Mouse (Mus musculus): ENCODE measurements around the gene Gins2.

Gins2 gene

GRCm38 (mm10) chr8:120548313-120548761, 40.8 kb downstream of the Gins2 start:
- DNase-seq (ENCODE audit: low read depth, low spot score): no peak

- no peak for DNase-seq (ENCODE audit: low read depth, low spot score)
Measured at GRCm38 (mm10) chr8:120547562-120547961, 41.5 kb downstream of the Gins2 start.

GRCm38 (mm10) chr8:120544155-120544554, 44.9 kb downstream of the Gins2 start:
- DNase-seq (ENCODE audit: low read depth, low spot score): no peak

GRCm38 (mm10) chr8:120543416-120544055, 45.6 kb downstream of the Gins2 start:
- no peak for DNase-seq (ENCODE audit: low read depth, low spot score)

- no peak for DNase-seq (ENCODE audit: low read depth, low spot score)
Measured at GRCm38 (mm10) chr8:120542995-120543394, 46.1 kb downstream of the Gins2 start.

GRCm38 (mm10) chr8:120539775-120540625, 49.1 kb downstream of the Gins2 start:
- DNase-seq (ENCODE audit: low read depth, low spot score): no peak

- DNase-seq (ENCODE audit: low read depth, low spot score): no peak
Measured at GRCm38 (mm10) chr8:120539381-120539774, 49.7 kb downstream of the Gins2 start.

GRCm38 (mm10) chr8:120538397-120539240, 50.5 kb downstream of the Gins2 start:
- no peak for DNase-seq (ENCODE audit: low read depth, low spot score)

- no peak for DNase-seq (ENCODE audit: low read depth, low spot score)
Measured at GRCm38 (mm10) chr8:120537818-120538396, 51.2 kb downstream of the Gins2 start.

- DNase-seq (ENCODE audit: low read depth, low spot score): peak; percentile 59
Measured at GRCm38 (mm10) chr8:120537207-120537817, 51.8 kb downstream of the Gins2 start.

- no peak for DNase-seq (ENCODE audit: low read depth, low spot score)
Measured at GRCm38 (mm10) chr8:120536306-120537206, 52.5 kb downstream of the Gins2 start.

GRCm38 (mm10) chr8:120535452-120536305, 53.4 kb downstream of the Gins2 start:
- DNase-seq (ENCODE audit: low read depth, low spot score): peak; percentile 65

- peak; percentile 72 for DNase-seq (ENCODE audit: low read depth, low spot score)
Measured at GRCm38 (mm10) chr8:120534504-120535368, 54.4 kb downstream of the Gins2 start.

GRCm38 (mm10) chr8:120534080-120534479, 55.0 kb downstream of the Gins2 start:
- no peak for DNase-seq (ENCODE audit: low read depth, low spot score)

- no peak for DNase-seq (ENCODE audit: low read depth, low spot score)
Measured at GRCm38 (mm10) chr8:120533380-120533779, 55.7 kb downstream of the Gins2 start.

GRCm38 (mm10) chr8:120532517-120533215, 56.4 kb downstream of the Gins2 start:
- DNase-seq (ENCODE audit: low read depth, low spot score): peak; percentile 55

- no peak for DNase-seq (ENCODE audit: low read depth, low spot score)
Measured at GRCm38 (mm10) chr8:120531775-120532516, 57.2 kb downstream of the Gins2 start.

Measured in retina, adult 2 months (tissue).